Mouse (Mus musculus) kidney, postnatal 0 days (tissue): ENCODE measurements around the gene 4930564D02Rik. TPM values are rescaled to one million over a fixed set of nuclear protein-coding genes. Genes with fewer than 3 reads are reported as not detected.
A peak's percentile ranks its signal among the peaks of the same experiment; 100 is the strongest.

Experiments
- ATAC-seq: fragments of 200-750 bp; cut with Nextera tagmentation; replicated peaks from 2 replicates; pipeline ENCODE4 v1.8.0; 2017; ENCODE audit warnings: low read depth, moderate number of reproducible peaks, moderate TSS enrichment, moderate library complexity; ENCODE audit not compliant: low FRiP score
- DNase-seq: peaks from one replicate; pipeline ENCODE4 v3.0.0-alpha.2; 2016; ENCODE audit warnings: low spot score
- H3K27ac ChIP-seq: fragments of 300-500 bp; sonication (generic); 2 replicates; pipeline ENCODE4 v1.5.1; 2014; ENCODE audit warnings: mild to moderate bottlenecking
- H3K27me3 ChIP-seq: fragments of 300-500 bp; sonication (generic); 2 replicates; pipeline ENCODE4 v1.6.1; 2014; ENCODE audit warnings: low read length, mixed read lengths; ENCODE audit not compliant: insufficient read depth
- H3K36me3 ChIP-seq: fragments of 300-500 bp; sonication (generic); 2 replicates; pipeline ENCODE4 v1.6.1; 2014; ENCODE audit warnings: low read length, mixed read lengths; ENCODE audit not compliant: insufficient read depth
- H3K4me1 ChIP-seq: fragments of 300-500 bp; sonication (generic); replicated peaks from 2 replicates; pipeline ENCODE4 v1.6.1; 2014; ENCODE audit warnings: antibody characterized with exemption, low read length, mixed read lengths; ENCODE audit not compliant: insufficient read depth
- H3K4me2 ChIP-seq: fragments of 300-500 bp; sonication (generic); 2 replicates; pipeline ENCODE4 v1.6.1; 2014; ENCODE audit warnings: mild to moderate bottlenecking, low read length, moderate library complexity, mixed read lengths
- H3K4me3 ChIP-seq: fragments of 300-500 bp; sonication (generic); replicated peaks from 2 replicates; pipeline ENCODE4 v1.5.1; 2014; ENCODE audit warnings: low read depth, low read length
- H3K9ac ChIP-seq: fragments of 300-500 bp; sonication (generic); 2 replicates; pipeline ENCODE4 v1.6.1; 2014; ENCODE audit warnings: low read depth, low read length
- H3K9me3 ChIP-seq: fragments of 300-500 bp; sonication (generic); replicated peaks from 2 replicates; pipeline ENCODE4 v1.6.1; 2016; ENCODE audit warnings: low read length, inconsistent platforms, mixed read lengths
- CTCF ChIP-seq: IDR thresholded peaks from 2 replicates; pipeline ENCODE4 v1.5.1; 2016; ENCODE audit warnings: antibody characterized with exemption, low read depth, mild to moderate bottlenecking, moderate library complexity
- WGBS: fragments of 180-500 bp; shearing (Covaris S2); extraction: QIAGEN DNeasy Blood & Tissue Kit; methylation state at CpG from one replicate; pipeline ENCODE4 v1.1.7; 2014; 5-methylcytosine and 5-hydroxymethylcytosine counted together
- polyA plus RNA-seq: library from polyadenylated mRNA; unstranded; fragments of >200 nt; fragmentation: Nextera tagmentation; extraction: Ambion mirVana; gene quantifications from 2 replicates; pipeline ENCODE4 v1.2.1, GENCODE M21; 2015

Gene 4930564D02Rik
- not detected in 2 replicates for polyA plus RNA-seq

GRCm38 (mm10) chr3:105066544-105066943 lies at the start of gene 4930564D02Rik:
4930564D02Rik (plus strand) TSS chr3:105066844.
- DNase-seq = no peak
- Histone ChIP-seq H3K4me3 (no peak within 1 kb of the TSS), H3K36me3 (no peaks in the 10 kb centered on the region), H3K27ac (no peak within 1 kb of the TSS), H3K27me3 (no peaks in the 10 kb centered on the region), H3K4me2 (no peak within 1 kb of the TSS), H3K9ac (no peak within 1 kb of the TSS), H3K4me1 (no peaks in the 10 kb centered on the region), H3K9me3 (no peaks in the 10 kb centered on the region)
- no peak for ATAC-seq
- TF ChIP-seq CTCF = no peak
- WGBS = 75% methylated on average over 10 of the region's 10 CpGs

- H3K4me2 ChIP-seq = no peak overlapping the region
- ATAC-seq (no peak), DNase-seq (no peak)
- 85% methylated on average over 8 of the region's 8 CpGs for WGBS
- no peak for TF ChIP-seq CTCF
- H3K27ac ChIP-seq = no peak overlapping the region; the same call in 1 of the 2 replicates
- H3K4me3 ChIP-seq = no peak overlapping the region
- no peaks in the 10 kb centered on the region for H3K4me1 ChIP-seq
- no peak overlapping the region for H3K9ac ChIP-seq
- no peaks in the 10 kb centered on the region for H3K27me3 ChIP-seq
- H3K36me3 ChIP-seq = 0 out of 2 replicates have a peak, but pooled peaks cover 7% of the 10 kb centered on the region
- H3K9me3 ChIP-seq = no peaks in the 10 kb centered on the region
These were observed 49.3 kb upstream of the 4930564D02Rik start for GRCm38 (mm10) chr3:105017314-105017713.

- 73% methylated on average over 10 of the region's 10 CpGs for WGBS
- Histone ChIP-seq H3K4me2 (no peak overlapping the region), H3K4me3 (no peak overlapping the region), H3K27me3 (no peaks in the 10 kb centered on the region), H3K9ac (no peak overlapping the region), H3K27ac (peak overlapping the region; percentile 64), H3K9me3 (no peaks in the 10 kb centered on the region), H3K4me1 (no peaks in the 10 kb centered on the region), H3K36me3 (0 out of 2 replicates have a peak, but pooled peaks cover 7% of the 10 kb centered on the region)
- TF ChIP-seq CTCF = no peak
- DNase-seq (peak; percentile 48), ATAC-seq (no peak)
These were observed 48.4 kb upstream of the 4930564D02Rik start for GRCm38 (mm10) chr3:105018085-105018782.

- H3K4me1 ChIP-seq = no peaks in the 10 kb centered on the region
- H3K27ac ChIP-seq = peak overlapping the region; percentile 64
- no peaks in the 10 kb centered on the region for H3K9me3 ChIP-seq
- TF ChIP-seq CTCF = no peak
- WGBS = 80% methylated on average over 6 of the region's 6 CpGs
- H3K36me3 ChIP-seq = 0 out of 2 replicates have a peak, but pooled peaks cover 7% of the 10 kb centered on the region
- H3K27me3 ChIP-seq = no peaks in the 10 kb centered on the region
- DNase-seq (no peak), ATAC-seq (no peak)
- no peak overlapping the region for H3K4me3 ChIP-seq
- no peak overlapping the region for H3K9ac ChIP-seq
- no peak overlapping the region for H3K4me2 ChIP-seq
These were observed 47.9 kb upstream of the 4930564D02Rik start for GRCm38 (mm10) chr3:105018783-105019105.

- Histone ChIP-seq H3K27ac (peak overlapping the region; percentile 81), H3K9me3 (no peaks in the 10 kb centered on the region), H3K4me3 (no peak overlapping the region), H3K36me3 (0 out of 2 replicates have a peak, but pooled peaks cover 7% of the 10 kb centered on the region), H3K4me1 (no peaks in the 10 kb centered on the region), H3K4me2 (no peak overlapping the region), H3K27me3 (no peaks in the 10 kb centered on the region), H3K9ac (no peak overlapping the region)
- TF ChIP-seq CTCF = no peak
- WGBS = 42% methylated on average over 12 of the region's 12 CpGs
- DNase-seq = peak; percentile 53
- ATAC-seq = no peak
These were observed 46.6 kb upstream of the 4930564D02Rik start for GRCm38 (mm10) chr3:105019826-105020692.

GRCm38 (mm10) chr3:105023371-105024005 lies 43.2 kb upstream of the 4930564D02Rik start:
- Histone ChIP-seq H3K27ac (peak overlapping the region; percentile 73), H3K9ac (no peak overlapping the region), H3K36me3 (0 out of 2 replicates have a peak, but pooled peaks cover 2% of the 10 kb centered on the region), H3K27me3 (no peaks in the 10 kb centered on the region), H3K4me2 (no peak overlapping the region), H3K4me3 (no peak overlapping the region), H3K4me1 (no peaks in the 10 kb centered on the region), H3K9me3 (no peaks in the 10 kb centered on the region)
- no peak for TF ChIP-seq CTCF
- peak; percentile 55 for DNase-seq
- ATAC-seq = no peak
- 73% methylated on average over 10 of the region's 10 CpGs for WGBS
